Mouse (Mus musculus) thymus, adult 2 months (tissue): ENCODE measurements at regions not wholly inside any gene's neighbourhood (a gene's known extent, or its start where the extent isn't known, plus 50 kb on each side); places are given as distances from the start of the nearest gene placed in this dataset.

Source experiments
- DNase-seq: peaks from one replicate; pipeline ENCODE4 v3.0.0; 2021
- H3K27ac ChIP-seq: fragments of 200-500 bp; 2 replicates; pipeline ENCODE4 v1.5.1; 2012; ENCODE audit warnings: low read length, control low read depth; ENCODE audit not compliant: control insufficient read depth, insufficient read depth
- H3K27me3 ChIP-seq: fragments of 200-500 bp; 2 replicates; pipeline ENCODE4 v1.6.1; 2012; ENCODE audit warnings: mild to moderate bottlenecking, low read length, moderate library complexity, mixed read lengths; ENCODE audit not compliant: control insufficient read depth, insufficient read depth
- H3K36me3 ChIP-seq: fragments of 200-500 bp; 2 replicates; pipeline ENCODE4 v1.6.1; 2012; ENCODE audit warnings: mild to moderate bottlenecking, low read length, moderate library complexity; ENCODE audit not compliant: control insufficient read depth, insufficient read depth
- H3K4me1 ChIP-seq: fragments of 200-500 bp; replicated peaks from 2 replicates; pipeline ENCODE4 v1.6.1; 2012; ENCODE audit warnings: low read length; ENCODE audit not compliant: control insufficient read depth, insufficient read depth
- H3K4me3 ChIP-seq: fragments of 200-500 bp; 2 replicates; pipeline ENCODE4 v1.5.1; 2012; ENCODE audit warnings: mild to moderate bottlenecking, low read length, control low read depth, moderate library complexity; ENCODE audit not compliant: control insufficient read depth, insufficient read depth
- CTCF ChIP-seq: fragments of 200-500 bp; IDR thresholded peaks from 2 replicates; pipeline ENCODE4 v1.5.1; 2012; ENCODE audit warnings: mild to moderate bottlenecking, control low read depth, low read length, moderate library complexity, borderline replicate concordance; ENCODE audit not compliant: control insufficient read depth, poor library complexity, insufficient read depth; ENCODE audit errors: extremely low read depth
- POLR2A ChIP-seq: fragments of 200-500 bp; IDR thresholded peaks from 2 replicates; pipeline ENCODE4 v1.6.1; 2012; ENCODE audit warnings: mild to moderate bottlenecking, low read length, control low read depth, moderate library complexity; ENCODE audit not compliant: control insufficient read depth, poor library complexity, insufficient read depth; ENCODE audit errors: extremely low read depth
- WGBS: fragments of 180-500 bp; shearing (Covaris S2); methylation state at CpG from one replicate; pipeline ENCODE4 v1.1.7; 2018; 5-methylcytosine and 5-hydroxymethylcytosine counted together

DNA sequence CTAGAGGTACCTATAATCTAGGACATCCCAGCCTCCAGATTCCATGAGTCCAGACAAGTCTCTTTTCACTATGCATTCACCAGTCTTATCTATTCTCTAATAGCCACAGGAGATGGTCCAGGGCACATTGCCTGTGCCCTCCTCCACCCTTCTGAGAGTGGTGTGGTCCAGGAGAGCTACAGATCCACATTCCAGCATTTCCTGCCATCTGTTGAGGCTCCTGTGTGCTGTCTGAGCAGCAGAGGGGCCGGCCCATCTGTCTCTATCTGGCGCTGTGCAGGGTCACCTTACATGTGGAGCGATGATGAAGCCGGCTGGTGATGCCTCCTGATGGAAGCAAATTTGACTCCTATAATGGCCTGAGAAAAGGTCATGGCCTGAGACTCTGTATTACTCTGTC lies 263.9 kb upstream of the Rpl38 start:
- 93% methylated on average over 4 of the region's 4 CpGs for WGBS

DNA sequence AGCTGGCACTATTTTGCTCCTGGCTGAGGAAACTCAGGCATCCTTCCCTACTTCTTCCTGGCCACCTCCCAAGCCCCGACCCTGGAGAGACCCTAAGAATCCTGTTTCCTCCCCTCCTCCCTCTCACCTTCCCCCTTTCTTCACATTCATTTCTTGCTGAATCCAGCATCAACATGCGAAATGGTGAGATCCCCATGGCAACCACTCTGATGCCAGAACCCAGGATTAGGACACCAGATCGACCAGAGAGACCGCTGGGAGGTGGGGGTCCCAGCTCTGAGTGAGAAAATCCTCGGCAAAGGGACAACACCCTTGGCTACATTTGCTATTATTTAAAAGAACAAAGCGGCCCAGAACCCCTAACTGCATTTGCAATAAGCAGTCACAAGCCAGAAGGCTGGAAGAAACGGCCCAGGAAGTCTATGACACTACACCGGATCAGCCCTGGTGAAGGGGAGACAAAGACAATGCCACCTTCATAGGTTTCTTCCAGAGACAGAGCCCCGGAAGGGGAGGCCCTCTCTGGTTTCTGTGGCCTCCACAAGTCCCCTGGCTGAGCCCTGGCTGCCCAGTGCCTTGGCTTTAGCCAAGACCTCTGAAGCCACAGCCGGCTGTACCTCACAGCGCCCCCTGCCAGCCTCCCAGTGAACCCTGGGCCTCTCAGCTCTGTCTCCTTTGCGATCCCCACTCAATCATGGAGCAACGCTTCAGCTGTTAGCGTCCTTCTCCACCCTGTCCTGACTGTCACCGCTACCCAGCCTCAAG lies 265.6 kb upstream of the Rpl38 start:
- no peaks in the 10 kb centered on the region for H3K4me1 ChIP-seq
- no peaks in the 10 kb centered on the region for H3K27me3 ChIP-seq
- no peak overlapping the region for H3K27ac ChIP-seq
- no peak for DNase-seq
- no peaks in the 10 kb centered on the region for H3K36me3 ChIP-seq
- no peak overlapping the region for H3K4me3 ChIP-seq
- TF ChIP-seq POLR2A (no peak), CTCF (no peak)
- WGBS, result 85% methylated on average over 15 of the region's 15 CpGs

More for the DNA sequence above, 263.9 kb upstream of the Rpl38 start:
- Histone ChIP-seq H3K36me3 (no peaks in the 10 kb centered on the region), H3K4me3 (no peak overlapping the region), H3K27me3 (no peaks in the 10 kb centered on the region), H3K4me1 (no peaks in the 10 kb centered on the region), H3K27ac (no peak overlapping the region)
- no peak for DNase-seq
- TF ChIP-seq CTCF (no peak), POLR2A (no peak)

DNA sequence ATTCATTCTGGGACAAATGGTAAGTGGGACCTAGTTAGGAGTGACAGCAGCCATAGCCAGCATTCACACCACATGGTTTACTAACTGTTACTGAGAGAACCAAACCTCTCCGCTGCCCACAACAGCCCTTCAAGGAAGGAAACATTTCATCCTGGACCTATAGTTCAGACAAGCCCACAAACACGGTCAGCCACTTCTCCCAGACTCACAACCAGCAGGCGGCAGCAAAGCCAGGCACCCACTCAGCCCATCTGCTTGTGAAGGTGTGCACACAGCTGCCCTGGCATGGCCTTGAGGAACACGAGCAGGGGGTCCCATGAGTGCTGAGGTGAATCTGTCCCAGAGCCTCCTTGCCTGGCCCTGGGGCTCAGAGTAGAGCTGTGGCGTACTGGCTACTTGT lies 267.6 kb upstream of the Rpl38 start:
- TF ChIP-seq CTCF, result no peak
- no peak for TF ChIP-seq POLR2A
- Histone ChIP-seq H3K36me3 (no peaks in the 10 kb centered on the region), H3K27me3 (no peaks in the 10 kb centered on the region), H3K4me3 (no peak overlapping the region), H3K4me1 (no peaks in the 10 kb centered on the region), H3K27ac (no peak overlapping the region)
- WGBS, result 36% methylated on average over 5 of the region's 5 CpGs
- DNase-seq, result no peak

DNA sequence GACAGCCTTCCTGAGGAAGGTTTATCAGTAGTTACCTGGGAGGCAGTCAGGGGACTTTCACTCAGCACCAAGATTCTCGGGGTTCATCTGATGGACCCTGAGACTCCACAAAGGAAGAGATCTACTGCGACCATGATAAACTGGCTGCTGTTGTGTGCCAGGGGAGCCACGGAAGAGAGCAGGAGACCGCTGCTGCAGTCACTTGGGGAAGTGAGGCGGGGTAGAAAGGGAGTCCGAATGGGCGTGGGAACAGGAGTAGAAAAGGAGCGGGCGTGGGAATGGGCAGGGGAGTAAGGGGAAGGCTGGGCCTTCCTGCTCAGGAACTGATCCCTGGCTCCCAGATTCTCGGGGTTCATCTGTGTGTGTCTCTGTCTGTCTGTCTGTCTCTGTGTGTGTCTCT lies 276.2 kb upstream of the Rpl38 start:
- H3K36me3 ChIP-seq, result no peaks in the 10 kb centered on the region
- DNase-seq, result no peak
- H3K4me1 ChIP-seq, result peaks cover 5% of the 10 kb centered on the region; the same call in 1 of the 2 replicates
- WGBS, result 22% methylated on average over 10 of the region's 10 CpGs
- no peak overlapping the region for H3K27ac ChIP-seq
- TF ChIP-seq CTCF (no peak), POLR2A (no peak)
- H3K4me3 ChIP-seq, result no peak overlapping the region
- H3K27me3 ChIP-seq, result no peaks in the 10 kb centered on the region

DNA sequence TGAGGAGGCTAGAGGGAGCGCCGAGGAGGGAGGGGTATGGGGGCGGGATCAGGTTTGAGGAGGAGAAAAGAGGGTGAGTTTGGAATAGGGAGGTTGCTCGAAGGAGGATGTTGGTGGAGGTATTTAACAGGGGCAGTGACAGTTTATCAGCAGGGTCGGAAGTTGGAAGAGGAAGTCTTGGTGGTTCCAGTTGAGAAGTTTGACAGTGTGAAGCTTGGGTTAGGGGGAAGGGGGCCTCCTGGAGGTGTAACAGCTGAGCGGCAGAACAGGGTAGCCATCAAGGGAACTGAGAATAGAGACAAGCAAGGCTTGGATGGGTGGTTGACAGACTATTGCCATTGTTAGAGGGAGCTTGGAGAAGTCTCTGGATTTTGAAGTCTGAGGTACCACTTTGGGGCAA lies 276.8 kb upstream of the Rpl38 start:
- no peak overlapping the region for H3K4me3 ChIP-seq
- H3K27ac ChIP-seq, result no peak overlapping the region
- WGBS, result 7% methylated on average over 6 of the region's 6 CpGs
- TF ChIP-seq CTCF, result no peak
- TF ChIP-seq POLR2A, result no peak
- no peaks in the 10 kb centered on the region for H3K27me3 ChIP-seq
- peaks cover 5% of the 10 kb centered on the region; the same call in 1 of the 2 replicates for H3K4me1 ChIP-seq
- no peaks in the 10 kb centered on the region for H3K36me3 ChIP-seq
- no peak for DNase-seq

DNA sequence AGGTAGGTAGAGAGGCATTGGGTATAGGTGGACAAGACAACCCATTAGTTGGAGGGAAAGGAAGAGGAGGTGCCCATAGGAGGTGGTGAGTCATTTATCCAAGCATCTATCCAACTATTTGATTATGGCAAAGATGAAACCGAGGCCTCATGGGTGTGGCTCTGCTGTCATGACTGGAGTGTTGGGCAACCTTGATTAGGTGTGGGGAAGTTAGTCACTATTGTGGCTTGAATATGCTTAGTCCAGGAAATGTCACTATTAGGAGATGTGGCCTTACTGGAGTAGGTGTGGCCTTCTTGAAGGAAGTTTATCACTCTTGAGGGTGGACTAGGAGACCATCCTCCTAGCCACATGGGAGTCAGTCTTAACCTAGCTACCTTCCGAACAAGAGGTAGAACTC lies 281.2 kb upstream of the Rpl38 start:
- 86% methylated on average over 2 of the region's 2 CpGs for WGBS
- no peak for TF ChIP-seq POLR2A
- TF ChIP-seq CTCF, result no peak
- Histone ChIP-seq H3K36me3 (no peaks in the 10 kb centered on the region), H3K4me1 (peaks cover 5% of the 10 kb centered on the region; the same call in 1 of the 2 replicates), H3K4me3 (no peak overlapping the region), H3K27me3 (no peaks in the 10 kb centered on the region), H3K27ac (no peak overlapping the region)
- no peak for DNase-seq

DNA sequence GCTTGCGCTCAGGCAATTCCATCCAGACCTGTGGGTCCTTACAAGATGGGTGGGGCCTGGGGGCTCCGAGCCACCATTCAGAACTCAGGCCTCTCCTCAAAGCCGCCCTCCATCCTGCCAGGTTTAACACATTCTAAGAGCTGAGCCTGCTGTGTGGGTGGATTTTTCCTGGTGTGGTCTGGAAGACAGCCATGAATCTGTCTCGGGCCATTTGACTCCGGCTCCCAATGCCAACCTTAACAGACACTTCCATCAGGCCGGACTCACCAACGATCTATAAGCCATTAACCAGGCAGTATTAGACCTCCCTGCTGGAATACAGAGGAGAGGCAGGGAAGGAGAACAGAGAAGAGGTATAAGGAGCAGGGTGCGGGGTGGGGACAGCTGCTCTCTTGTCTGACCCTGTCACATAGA lies 288.9 kb upstream of the Rpl38 start:
- 63% methylated on average over 8 of the region's 8 CpGs for WGBS
- Histone ChIP-seq H3K27ac (no peak overlapping the region), H3K4me1 (peaks cover 3% of the 10 kb centered on the region; the same call in 1 of the 2 replicates), H3K4me3 (no peak overlapping the region), H3K27me3 (no peaks in the 10 kb centered on the region), H3K36me3 (no peaks in the 10 kb centered on the region)
- TF ChIP-seq CTCF (no peak), POLR2A (no peak)
- no peak for DNase-seq
